Mouse (Mus musculus) gastrocnemius, adult 18-20 months (tissue): ENCODE measurements at regions not wholly inside any gene's neighbourhood (a gene's known extent, or its start where the extent isn't known, plus 50 kb on each side); places are given as distances from the start of the nearest gene placed in this dataset.
A peak's percentile ranks its signal among the peaks of the same experiment; 100 is the strongest.

Source experiments
- DNase-seq: peaks from one replicate; pipeline ENCODE4 v3.0.0; 2021; ENCODE audit warnings: low spot score

DNA sequence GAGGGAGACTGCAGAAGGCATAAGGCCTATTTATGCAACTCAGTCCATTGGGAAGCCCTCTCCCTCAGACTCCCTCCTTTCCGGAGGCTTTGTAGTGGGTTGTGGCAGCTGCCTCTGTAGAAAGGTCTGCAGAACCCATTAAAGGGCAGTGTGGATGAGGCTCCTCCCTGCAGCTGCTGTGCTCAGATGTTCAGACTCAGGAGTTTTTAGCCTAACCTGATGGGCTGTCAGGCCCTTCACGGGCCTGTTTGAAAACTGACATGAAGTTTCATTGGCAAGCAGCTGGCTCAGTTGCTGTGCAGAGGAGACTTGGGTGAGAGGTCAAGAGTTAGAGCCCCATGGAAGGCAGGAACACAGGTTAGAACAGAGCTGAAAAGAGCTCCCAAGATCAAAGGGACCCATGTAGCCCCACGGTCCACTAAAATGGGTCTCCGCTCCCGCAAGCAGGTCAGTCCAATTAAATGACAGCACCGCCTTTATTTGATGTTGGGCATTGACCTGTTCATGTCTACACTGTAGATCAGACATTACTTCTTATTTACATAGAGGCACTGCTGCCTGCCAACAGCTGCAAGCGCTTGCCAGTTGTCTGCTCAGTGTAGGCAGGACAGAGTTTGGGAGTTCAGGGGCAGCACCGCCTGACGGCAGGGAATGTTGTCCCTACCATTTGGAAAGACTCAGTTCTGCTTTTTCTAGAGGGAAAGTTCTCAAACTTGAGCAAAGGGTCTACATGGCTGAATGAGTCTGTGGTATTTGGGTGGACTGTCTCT lies 53.8 kb upstream of the Usp46 start:
- DNase-seq, result no peak

DNA sequence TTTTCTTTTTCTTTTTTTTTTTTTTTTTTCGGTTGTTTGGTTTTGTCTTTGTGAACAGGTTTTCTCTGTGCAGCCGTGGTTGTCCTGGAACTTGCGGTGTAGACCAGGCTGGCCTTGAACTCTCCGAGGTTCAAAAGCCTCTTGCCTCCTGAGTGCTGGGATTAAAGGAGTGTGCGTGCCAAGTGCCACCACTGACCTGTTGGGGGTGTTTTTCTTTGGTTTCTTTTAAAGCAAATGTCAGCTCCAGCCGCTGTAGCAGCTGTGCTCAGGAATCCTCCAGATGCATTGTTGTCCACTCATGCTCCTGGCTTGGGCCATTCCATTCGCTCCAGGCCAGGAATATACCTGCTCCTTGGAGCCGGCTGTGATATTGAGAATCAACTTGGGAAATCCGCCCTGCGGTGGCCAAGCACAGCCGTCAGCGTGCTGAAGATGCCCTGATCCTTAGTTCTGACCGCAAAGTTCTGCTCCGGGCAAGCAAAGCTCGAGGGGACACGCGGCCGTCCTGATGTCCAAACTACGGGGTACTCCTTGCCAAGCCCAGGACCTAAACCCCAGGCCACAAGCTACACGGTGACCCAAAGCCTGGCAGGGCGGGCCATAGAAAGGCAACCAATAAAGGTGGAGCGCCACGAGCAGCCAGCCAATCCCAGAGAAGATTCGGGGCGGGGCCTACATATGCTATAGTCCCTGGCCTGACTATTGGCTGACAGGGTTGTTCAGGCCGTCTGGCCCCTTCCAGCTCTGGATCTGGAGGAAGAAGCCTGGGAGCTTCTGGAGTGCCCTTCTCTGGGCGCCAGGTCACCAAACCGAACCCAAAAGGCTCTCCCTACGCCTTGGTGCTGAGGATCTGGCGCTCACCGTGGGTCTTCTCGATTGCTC lies 58.0 kb upstream of the Usp46 start:
- peak; percentile 66 for DNase-seq

DNA sequence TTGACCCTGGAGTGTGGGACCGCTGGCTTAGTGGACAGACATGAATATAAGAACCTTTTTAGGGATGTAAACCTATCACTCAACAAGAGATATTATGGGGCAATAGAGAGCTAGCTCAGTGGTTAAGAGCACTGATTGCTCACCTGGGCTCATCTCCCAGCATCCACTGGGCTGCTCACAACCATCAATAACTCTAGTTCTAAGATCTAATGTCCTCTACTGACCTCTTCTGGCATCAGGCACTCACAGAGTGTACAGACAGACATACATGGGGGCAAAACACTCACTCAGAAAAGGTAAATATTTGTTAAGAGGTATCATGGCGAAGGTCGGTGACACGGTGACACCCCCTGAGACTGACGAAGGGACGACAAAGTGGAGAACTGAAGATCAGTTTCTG lies 59.3 kb upstream of the Usp46 start:
- DNase-seq, result no peak

DNA sequence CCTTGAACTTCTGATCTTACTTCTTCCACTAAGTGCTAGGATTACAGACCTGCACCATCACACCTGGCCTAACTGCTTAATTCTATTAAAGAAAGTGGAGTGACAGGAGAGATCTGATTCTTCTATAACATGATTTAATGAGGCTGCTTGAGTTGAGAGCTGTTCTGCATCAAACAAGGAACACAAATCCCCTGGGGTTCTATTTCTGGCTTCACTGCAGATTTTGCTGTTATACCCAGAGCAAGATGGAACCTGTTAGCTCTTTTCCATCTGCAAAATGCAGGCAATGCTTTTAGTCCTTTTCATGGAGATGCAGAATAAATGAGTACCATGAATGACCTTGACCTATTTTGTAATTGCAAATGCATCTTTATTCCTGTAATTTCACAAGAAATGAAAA lies 61.4 kb upstream of the Usp46 start:
- DNase-seq, result no peak

DNA sequence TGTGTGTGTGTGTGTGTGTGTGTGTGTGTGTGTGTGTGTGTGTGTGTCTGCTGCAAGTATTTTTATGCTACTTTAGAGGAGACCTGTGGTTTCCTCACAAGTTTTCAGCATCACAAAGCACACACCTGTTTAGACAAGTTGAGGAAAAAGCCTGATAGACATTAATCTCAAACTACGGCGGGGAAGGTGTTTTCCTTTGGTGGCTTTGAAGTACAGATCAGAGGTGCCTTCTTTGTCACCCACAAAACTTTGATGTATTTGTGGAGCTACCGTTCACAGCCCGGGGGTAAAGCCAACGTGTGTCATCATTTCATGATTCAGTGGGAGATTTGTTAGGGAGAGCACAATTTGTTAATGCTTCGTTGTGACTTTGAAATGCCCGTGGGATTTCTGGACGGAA lies 62.4 kb upstream of the Rasl11b start:
- DNase-seq, result no peak

DNA sequence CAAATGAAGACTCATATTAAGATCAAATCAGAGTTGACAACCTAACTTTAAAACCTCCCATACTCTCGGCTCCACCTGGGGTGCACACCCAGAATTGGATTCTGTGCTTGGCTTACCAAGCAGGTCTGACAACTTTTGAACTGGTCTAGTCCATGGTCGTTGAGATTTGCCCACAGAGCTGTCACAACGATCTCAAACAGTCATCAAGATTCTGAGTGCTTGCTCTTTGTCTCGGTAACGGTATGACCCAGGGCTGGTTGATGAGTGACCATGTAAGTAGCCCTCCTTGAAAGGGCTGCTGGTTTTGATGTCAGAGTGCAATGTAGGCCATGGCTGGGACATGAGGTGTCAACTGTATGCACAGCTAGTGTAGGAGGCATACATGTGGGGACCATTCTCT lies 58.7 kb upstream of the Rasl11b start:
- DNase-seq, result no peak

DNA sequence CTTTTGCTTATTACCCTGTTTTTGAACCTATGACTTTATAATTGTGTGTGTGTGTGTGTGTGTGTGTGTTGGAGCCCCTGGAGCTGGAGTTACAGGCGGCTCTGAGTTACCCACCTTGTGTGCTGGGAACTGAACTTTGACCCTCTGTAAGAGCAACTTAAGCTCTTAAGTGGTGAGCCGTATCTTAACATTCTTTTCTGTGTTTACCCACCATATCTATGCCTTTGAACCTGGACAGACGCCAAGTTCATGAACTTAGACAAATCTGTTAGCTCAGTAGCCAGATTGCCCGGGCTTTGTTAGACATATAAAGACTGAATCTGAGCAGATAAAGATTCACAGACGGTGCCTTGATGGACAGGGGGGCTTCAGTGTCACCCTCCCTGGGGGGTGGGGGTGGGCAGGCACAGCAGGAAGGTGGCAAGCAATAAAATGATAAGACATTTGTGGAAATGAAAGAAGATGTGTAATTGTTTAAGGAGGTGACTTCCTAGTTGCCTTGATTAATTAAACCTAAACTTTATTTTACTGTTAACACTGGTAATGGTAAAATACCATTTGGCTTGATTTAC lies 58.1 kb upstream of the Rasl11b start:
- DNase-seq, result no peak

DNA sequence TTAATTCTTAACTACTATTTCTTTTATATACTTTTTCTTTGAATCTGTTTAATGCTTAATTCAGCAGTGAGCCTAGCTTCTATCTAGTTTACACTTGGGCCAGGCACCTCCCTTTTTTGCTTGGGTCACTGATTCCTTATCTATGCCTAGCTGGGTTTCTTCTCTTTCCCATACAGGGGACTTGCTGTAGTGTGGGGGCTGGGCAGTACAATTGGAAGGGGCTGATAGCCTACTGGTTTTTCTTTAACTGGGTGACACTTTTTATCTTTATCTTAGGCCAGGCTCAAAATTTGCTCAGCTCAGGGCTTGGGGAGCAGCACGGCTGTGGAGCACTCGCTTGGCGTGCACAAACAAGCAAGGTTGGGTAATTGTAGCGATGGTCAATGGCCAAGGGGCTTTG lies 51.1 kb upstream of the Rasl11b start:
- DNase-seq, result no peak

DNA sequence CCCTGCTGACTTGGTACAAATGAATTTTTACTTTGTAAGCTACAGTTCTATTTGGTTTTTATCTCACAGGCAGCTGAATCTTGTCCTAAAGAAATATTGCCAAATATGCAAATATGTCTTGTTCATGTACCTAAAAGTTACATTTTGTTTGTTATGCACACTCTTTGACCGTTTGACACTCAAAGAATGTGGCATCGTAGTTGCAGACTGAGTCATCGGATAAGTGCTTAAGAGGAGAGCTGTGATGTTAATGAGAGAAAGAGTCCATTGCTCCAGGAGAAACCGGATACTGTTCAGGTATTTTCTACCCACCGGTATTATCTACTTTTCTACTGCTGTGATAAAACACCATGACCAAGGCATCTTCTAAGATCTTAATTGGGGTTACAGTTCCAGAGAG lies 50.3 kb upstream of the Rasl11b start:
- DNase-seq, result no peak
